Mouse (Mus musculus) CD8-positive naive resting alpha-beta T cell, adult 2 months (primary cell): ENCODE data around the gene Itpr2.
A peak's percentile ranks its signal among the peaks of the same experiment; 100 is the strongest.
"Not testable (repeated sequence)": the region's sequence is repeated elsewhere in the genome, so short reads cannot be mapped to it uniquely, and the experiment has no call there.

Experiments used
- DNase-seq, 2 experiments: peaks; one replicate each; pipeline ENCODE4 v3.0.0; 2022; ENCODE audit warnings: low read depth in 2 of 2, low spot score in 2 of 2

Itpr2 gene

GRCm38 (mm10) chr6:146470378-146470777, 31.6 kb downstream of the Itpr2 start:
- DNase-seq, result no peak

GRCm38 (mm10) chr6:146469936-146470335, 32.1 kb downstream of the Itpr2 start:
- DNase-seq, result no peak

- no peak for DNase-seq
Observed at GRCm38 (mm10) chr6:146468361-146468760, 33.7 kb downstream of the Itpr2 start.

- DNase-seq, result not testable (repeated sequence)
Observed at GRCm38 (mm10) chr6:146464645-146465042, 37.4 kb downstream of the Itpr2 start.

- no peak for DNase-seq
Observed at GRCm38 (mm10) chr6:146464014-146464644, 37.9 kb downstream of the Itpr2 start.

GRCm38 (mm10) chr6:146460936-146461335, 41.1 kb downstream of the Itpr2 start:
- DNase-seq, result no peak

- DNase-seq, result no peak
Observed at GRCm38 (mm10) chr6:146458436-146458835, 43.6 kb downstream of the Itpr2 start.

- no peak for DNase-seq
Observed at GRCm38 (mm10) chr6:146456741-146457140, 45.3 kb downstream of the Itpr2 start.

GRCm38 (mm10) chr6:146454520-146455511, 47.2 kb downstream of the Itpr2 start:
- DNase-seq, result no peak

GRCm38 (mm10) chr6:146452474-146452873, 49.5 kb downstream of the Itpr2 start:
- DNase-seq, result no peak

- DNase-seq, result no peak
Observed at GRCm38 (mm10) chr6:146446032-146446704, 55.9 kb downstream of the Itpr2 start.

- DNase-seq, result no peak
Observed at GRCm38 (mm10) chr6:146439826-146440225, 62.2 kb downstream of the Itpr2 start.

GRCm38 (mm10) chr6:146439071-146439818, 62.8 kb downstream of the Itpr2 start:
- no peak for DNase-seq

GRCm38 (mm10) chr6:146438057-146438456, 64.0 kb downstream of the Itpr2 start:
- DNase-seq, result no peak

GRCm38 (mm10) chr6:146436916-146437496, 65.0 kb downstream of the Itpr2 start:
- DNase-seq, result no peak

- DNase-seq, result no peak
Observed at GRCm38 (mm10) chr6:146434217-146434616, 67.8 kb downstream of the Itpr2 start.

- DNase-seq, result no peak
Observed at GRCm38 (mm10) chr6:146432218-146432865, 69.7 kb downstream of the Itpr2 start.

GRCm38 (mm10) chr6:146431777-146432176, 70.2 kb downstream of the Itpr2 start:
- no peak for DNase-seq

- DNase-seq, result peak; percentile 23 to 28
Observed at GRCm38 (mm10) chr6:146429694-146430380, 72.2 kb downstream of the Itpr2 start.
